Mouse (Mus musculus): ENCODE measurements around the gene Gm27179.
"Not testable (repeated sequence)": the region's sequence is repeated elsewhere in the genome, so short reads cannot be mapped to it uniquely, and the experiment has no call there.

The Gm27179 gene

GRCm38 (mm10) chr14:69512449-69512848, at the start of gene Gm27179:
Gene Gm27179 (minus strand): TSS chr14:69512549.
- not testable (repeated sequence) for DNase-seq (ENCODE audit: low spot score)

GRCm38 (mm10) chr14:69557550-69557949, 45.2 kb upstream of the Gm27179 start:
- not testable (repeated sequence) for DNase-seq (ENCODE audit: low spot score)

- not testable (repeated sequence) for DNase-seq (ENCODE audit: low spot score)
These were observed 44.5 kb upstream of the Gm27179 start for GRCm38 (mm10) chr14:69556820-69557219.

GRCm38 (mm10) chr14:69555110-69555831, 42.9 kb upstream of the Gm27179 start, which contains the start of gene Entpd4b:
Gene Entpd4b (plus strand): TSS chr14:69555424.
- not testable (repeated sequence) for DNase-seq (ENCODE audit: low spot score)

- not testable (repeated sequence) for DNase-seq (ENCODE audit: low spot score)
These were observed 35.0 kb upstream of the Gm27179 start for GRCm38 (mm10) chr14:69547310-69547709.

- not testable (repeated sequence) for DNase-seq (ENCODE audit: low spot score)
These were observed 32.7 kb upstream of the Gm27179 start for GRCm38 (mm10) chr14:69545052-69545451.

- DNase-seq (ENCODE audit: low spot score) = not testable (repeated sequence)
These were observed 31.7 kb upstream of the Gm27179 start for GRCm38 (mm10) chr14:69544033-69544432.

- not testable (repeated sequence) for DNase-seq (ENCODE audit: low spot score)
These were observed 30.3 kb upstream of the Gm27179 start for GRCm38 (mm10) chr14:69542695-69543094.

- DNase-seq (ENCODE audit: low spot score) = not testable (repeated sequence)
These were observed 27.8 kb upstream of the Gm27179 start for GRCm38 (mm10) chr14:69540113-69540512.

- DNase-seq (ENCODE audit: low spot score) = not testable (repeated sequence)
These were observed 24.2 kb upstream of the Gm27179 start for GRCm38 (mm10) chr14:69536539-69536938.

GRCm38 (mm10) chr14:69526202-69526601, 13.9 kb upstream of the Gm27179 start:
- DNase-seq (ENCODE audit: low spot score) = not testable (repeated sequence)

- not testable (repeated sequence) for DNase-seq (ENCODE audit: low spot score)
These were observed 10.7 kb upstream of the Gm27179 start for GRCm38 (mm10) chr14:69523001-69523400.

GRCm38 (mm10) chr14:69520810-69521209, 8.5 kb upstream of the Gm27179 start:
- not testable (repeated sequence) for DNase-seq (ENCODE audit: low spot score)

- DNase-seq (ENCODE audit: low spot score) = not testable (repeated sequence)
These were observed 5.3 kb downstream of the Gm27179 start for GRCm38 (mm10) chr14:69507000-69507399.

- DNase-seq (ENCODE audit: low spot score) = not testable (repeated sequence)
These were observed 9.2 kb downstream of the Gm27179 start, which contains the start of gene Gm16867 for GRCm38 (mm10) chr14:69503174-69503573. Gene Gm16867 (minus strand): TSS chr14:69503362.

GRCm38 (mm10) chr14:69502440-69503150, 9.8 kb downstream of the Gm27179 start:
- DNase-seq (ENCODE audit: low spot score) = not testable (repeated sequence)

GRCm38 (mm10) chr14:69496259-69496658, 16.1 kb downstream of the Gm27179 start:
- not testable (repeated sequence) for DNase-seq (ENCODE audit: low spot score)

GRCm38 (mm10) chr14:69494946-69495345, 17.4 kb downstream of the Gm27179 start:
- not testable (repeated sequence) for DNase-seq (ENCODE audit: low spot score)

- not testable (repeated sequence) for DNase-seq (ENCODE audit: low spot score)
These were observed 17.8 kb downstream of the Gm27179 start for GRCm38 (mm10) chr14:69494522-69494921.

- not testable (repeated sequence) for DNase-seq (ENCODE audit: low spot score)
These were observed 24.3 kb downstream of the Gm27179 start for GRCm38 (mm10) chr14:69488001-69488400.

GRCm38 (mm10) chr14:69485466-69486135, 26.7 kb downstream of the Gm27179 start:
- not testable (repeated sequence) for DNase-seq (ENCODE audit: low spot score)
